Mouse (Mus musculus) CD4-positive, CD25-positive, alpha-beta regulatory T cell, adult 2 months (primary cell): ENCODE measurements around the gene Ltbp4.

Source experiments
- DNase-seq: peaks from one replicate; pipeline ENCODE4 v3.0.0-alpha.2; 2012; ENCODE audit warnings: low read depth, low spot score

The Ltbp4 gene

DNA sequence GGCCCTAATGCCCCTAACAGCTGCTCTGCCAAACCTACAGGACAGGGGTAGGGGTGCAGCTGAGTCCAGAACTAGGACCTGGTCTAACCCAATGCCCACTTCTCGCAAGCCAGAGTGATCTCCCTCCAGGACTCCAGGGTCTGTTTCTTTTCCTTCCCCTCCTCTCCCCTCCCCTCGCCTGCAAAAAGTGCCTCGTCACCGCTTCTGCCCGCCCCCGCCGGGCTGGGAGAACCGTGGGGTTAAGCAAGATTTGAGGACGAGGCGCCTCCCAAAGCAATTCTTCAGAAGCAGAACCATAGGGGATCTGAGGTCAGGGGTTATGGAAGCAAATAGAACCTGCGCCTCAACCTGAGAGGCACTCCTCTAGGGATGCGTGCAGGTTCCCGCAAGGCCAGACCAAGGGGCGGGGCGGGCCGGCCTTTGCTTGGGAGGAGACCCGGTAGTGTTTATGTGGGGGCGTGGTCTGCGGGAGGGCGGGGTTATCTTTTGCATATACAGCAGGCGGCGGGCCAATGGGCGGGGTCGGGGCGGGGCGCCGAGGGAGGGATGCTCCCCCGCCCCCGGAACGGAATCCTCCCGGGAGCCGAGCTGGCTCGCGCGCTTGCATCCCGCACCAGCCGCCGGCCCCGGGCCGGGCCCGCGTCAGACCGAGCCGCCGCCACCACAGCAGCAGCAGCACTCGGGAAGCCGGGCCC lies 79.1 kb downstream of the Ltbp4 start, which contains the start of gene Numbl:
TSS of gene Numbl (plus strand) at position 229 of the 695 bp plus-strand sequence.
- DNase-seq, result peak; percentile 95

- no peak for DNase-seq
Measured at GRCm38 (mm10) chr7:27257852-27258204, 79.7 kb downstream of the Ltbp4 start.

DNA sequence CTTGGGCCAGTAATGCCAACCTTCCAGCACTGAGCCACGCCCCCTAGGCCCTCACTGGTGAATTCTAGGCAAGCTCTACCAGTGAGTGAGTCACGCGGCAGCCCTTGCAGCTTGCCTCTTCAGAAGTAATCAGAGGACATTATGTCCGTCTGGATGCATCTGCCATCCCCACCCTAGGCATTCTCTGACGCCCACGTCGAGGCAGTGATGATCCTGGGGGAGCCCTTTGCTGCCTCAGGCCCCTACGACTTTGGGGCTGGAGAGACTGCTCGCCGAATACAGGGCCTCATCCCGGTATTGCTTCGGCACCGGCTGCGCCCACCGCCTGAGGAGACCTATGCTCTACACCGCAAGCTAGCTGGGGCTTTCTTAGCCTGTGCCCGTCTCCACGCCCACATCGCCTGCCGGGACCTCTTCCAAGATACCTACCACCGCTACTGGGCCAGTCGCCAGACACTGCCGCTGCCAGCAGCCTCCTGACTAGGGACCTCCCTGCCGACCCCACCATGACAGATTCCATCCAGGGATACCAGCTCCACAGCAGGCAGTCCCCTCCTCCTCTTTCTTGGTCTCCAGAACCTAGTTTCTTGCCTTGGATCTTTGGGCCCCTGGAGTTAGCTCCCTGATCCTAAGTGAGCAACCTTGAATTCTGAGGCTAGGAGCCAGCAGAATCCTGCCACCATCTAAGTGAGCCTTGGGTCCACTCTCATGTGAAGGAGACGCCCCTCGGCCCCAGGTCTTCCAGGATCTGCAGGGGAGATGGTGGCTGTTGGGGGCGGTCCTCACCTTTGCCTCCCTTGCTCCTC lies 80.2 kb downstream of the Ltbp4 start:
- DNase-seq, result no peak

DNA sequence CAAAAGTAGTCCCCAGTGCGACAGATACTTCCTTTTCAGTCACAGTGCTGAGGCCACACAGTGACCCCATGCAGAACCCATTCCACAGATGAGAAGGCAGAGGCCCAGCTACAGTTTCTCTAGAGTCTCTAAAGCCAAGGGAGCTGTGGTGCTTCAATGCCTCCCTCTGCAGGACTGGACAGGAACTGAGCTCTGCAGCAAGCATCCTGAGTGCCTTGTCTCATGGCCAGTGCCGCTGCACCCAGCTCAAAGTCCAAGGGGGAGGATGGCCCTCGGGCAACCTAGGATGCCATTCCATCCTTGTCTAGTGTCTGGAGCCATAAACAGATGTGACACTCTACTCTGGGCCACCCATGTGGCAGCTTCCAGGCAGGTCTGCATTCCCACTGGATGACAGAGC lies 81.8 kb downstream of the Ltbp4 start:
- DNase-seq, result peak; percentile 50
